Mouse (Mus musculus) limb, embryonic 13.5 days (tissue): ENCODE data around the gene Pcbp3. TPM values are rescaled to one million over a fixed set of nuclear protein-coding genes. Genes with fewer than 3 reads are reported as not detected.
A peak's percentile ranks its signal among the peaks of the same experiment; 100 is the strongest.

Experiments
- ATAC-seq: fragments of 200-750 bp; cut with Nextera tagmentation; 2 replicates; pipeline ENCODE4 v1.8.0; 2017; ENCODE audit warnings: low read depth, moderate number of reproducible peaks, moderate TSS enrichment; ENCODE audit not compliant: low FRiP score
- H3K27ac ChIP-seq: fragments of 300-500 bp; sonication (generic); 2 replicates; pipeline ENCODE4 v1.5.1; 2015; ENCODE audit warnings: inconsistent platforms, mild to moderate bottlenecking, moderate library complexity
- H3K27me3 ChIP-seq: fragments of 300-500 bp; sonication (generic); 2 replicates; pipeline ENCODE4 v1.6.1; 2015; ENCODE audit warnings: mild to moderate bottlenecking, inconsistent platforms
- H3K36me3 ChIP-seq: fragments of 300-500 bp; sonication (generic); 2 replicates; pipeline ENCODE4 v1.6.1; 2015; ENCODE audit warnings: inconsistent platforms, mild to moderate bottlenecking, moderate library complexity
- H3K4me1 ChIP-seq: fragments of 300-500 bp; sonication (generic); 2 replicates; pipeline ENCODE4 v1.6.1; 2015; ENCODE audit warnings: inconsistent platforms
- H3K4me2 ChIP-seq: fragments of 300-500 bp; sonication (generic); replicated peaks from 2 replicates; pipeline ENCODE4 v1.6.1; 2015; ENCODE audit warnings: inconsistent platforms, mild to moderate bottlenecking, moderate library complexity
- H3K4me3 ChIP-seq: fragments of 300-500 bp; sonication (generic); 2 replicates; pipeline ENCODE4 v1.5.1; 2015; ENCODE audit warnings: moderate library complexity, mild to moderate bottlenecking, inconsistent platforms
- H3K9ac ChIP-seq: fragments of 300-500 bp; sonication (generic); 2 replicates; pipeline ENCODE4 v1.6.1; 2015; ENCODE audit warnings: mild to moderate bottlenecking, inconsistent platforms
- H3K9me3 ChIP-seq: fragments of 300-500 bp; sonication (generic); 2 replicates; pipeline ENCODE4 v1.6.1; 2016; ENCODE audit warnings: inconsistent platforms
- WGBS: fragments of 180-500 bp; shearing (Covaris S2); methylation state at CpG from one replicate; pipeline ENCODE4 v1.1.7; 2015; 5-methylcytosine and 5-hydroxymethylcytosine counted together
- polyA plus RNA-seq: library from polyadenylated mRNA; unstranded; fragments of >200 nt; fragmentation: Nextera tagmentation; extraction: Ambion mirVana; gene quantifications from 2 replicates; pipeline ENCODE4 v1.2.1, GENCODE M21; 2015

Pcbp3 gene
- polyA plus RNA-seq, 1 experiment from 2014 or later: 31.2 TPM

- Histone ChIP-seq H3K9ac (peak overlapping the region; percentile 73), H3K4me2 (peak overlapping the region; percentile 74), H3K9me3 (no peaks in the 10 kb centered on the region), H3K36me3 (peaks cover 42% of the 10 kb centered on the region), H3K27me3 (no peaks in the 10 kb centered on the region), H3K4me1 (peaks cover 42% of the 10 kb centered on the region), H3K27ac (no peak overlapping the region), H3K4me3 (peak overlapping the region; percentile 49)
- WGBS: 45% methylated on average over 5 of the region's 5 CpGs
- no peak for ATAC-seq
Observed at GRCm38 (mm10) chr10:76724231-76724736, 237.4 kb downstream of the Pcbp3 start.

- Histone ChIP-seq H3K4me1 (peaks cover 32% of the 10 kb centered on the region), H3K9ac (no peak overlapping the region), H3K4me2 (no peak overlapping the region), H3K27ac (no peak overlapping the region), H3K36me3 (peaks cover 55% of the 10 kb centered on the region), H3K9me3 (no peaks in the 10 kb centered on the region), H3K4me3 (no peak overlapping the region), H3K27me3 (no peaks in the 10 kb centered on the region)
- whole genome bisulfite sequencing: 85% methylated on average over 18 of the region's 18 CpGs
- ATAC-seq: no peak
Observed at GRCm38 (mm10) chr10:76722751-76723450, 238.8 kb downstream of the Pcbp3 start.

DNA sequence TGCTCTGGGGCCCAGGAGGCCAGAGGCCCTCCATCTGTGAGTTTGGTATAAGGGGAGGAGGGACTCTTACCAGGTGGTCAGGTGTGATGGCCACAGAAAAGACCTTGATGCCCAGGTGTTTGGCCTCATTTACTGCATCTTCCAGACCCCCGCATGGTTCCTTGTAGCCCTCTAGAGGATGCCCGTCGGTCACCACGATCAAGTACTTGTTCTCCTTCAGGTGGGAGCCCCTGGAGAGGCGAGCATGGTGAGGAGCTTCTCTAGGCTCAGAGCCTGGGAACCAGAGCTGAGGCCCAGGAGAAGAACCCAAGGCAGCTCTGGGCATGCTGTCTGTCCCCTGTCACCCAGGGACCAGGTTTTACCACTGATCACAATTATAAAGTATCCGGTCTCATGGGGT lies 239.9 kb downstream of the Pcbp3 start:
- H3K4me1 ChIP-seq: peaks cover 29% of the 10 kb centered on the region
- H3K4me2 ChIP-seq: no peak overlapping the region
- no peaks in the 10 kb centered on the region for H3K27me3 ChIP-seq
- no peak overlapping the region for H3K4me3 ChIP-seq
- no peak overlapping the region for H3K9ac ChIP-seq
- no peak for ATAC-seq
- H3K27ac ChIP-seq: no peak overlapping the region
- 91% methylated on average over 6 of the region's 6 CpGs for WGBS
- peaks cover 67% of the 10 kb centered on the region for H3K36me3 ChIP-seq
- H3K9me3 ChIP-seq: no peaks in the 10 kb centered on the region

- H3K4me3 ChIP-seq: no peak overlapping the region
- no peak overlapping the region for H3K9ac ChIP-seq
- H3K4me1 ChIP-seq: peaks cover 24% of the 10 kb centered on the region
- H3K4me2 ChIP-seq: no peak overlapping the region
- ATAC-seq: no peak
- WGBS: 87% methylated on average over 11 of the region's 11 CpGs
- no peak overlapping the region for H3K27ac ChIP-seq
- H3K27me3 ChIP-seq: no peaks in the 10 kb centered on the region
- H3K9me3 ChIP-seq: no peaks in the 10 kb centered on the region
- H3K36me3 ChIP-seq: peaks cover 72% of the 10 kb centered on the region
Observed at GRCm38 (mm10) chr10:76721216-76721615, 240.5 kb downstream of the Pcbp3 start.

- Histone ChIP-seq H3K9ac (no peak overlapping the region), H3K4me2 (no peak overlapping the region), H3K27ac (no peak overlapping the region), H3K36me3 (peaks cover 99% of the 10 kb centered on the region), H3K4me3 (no peak overlapping the region), H3K4me1 (no peaks in the 10 kb centered on the region), H3K27me3 (no peaks in the 10 kb centered on the region), H3K9me3 (no peaks in the 10 kb centered on the region)
- ATAC-seq: no peak
- WGBS: 91% methylated on average over 4 of the region's 4 CpGs
Observed at GRCm38 (mm10) chr10:76717631-76718030, 244.1 kb downstream of the Pcbp3 start.

DNA sequence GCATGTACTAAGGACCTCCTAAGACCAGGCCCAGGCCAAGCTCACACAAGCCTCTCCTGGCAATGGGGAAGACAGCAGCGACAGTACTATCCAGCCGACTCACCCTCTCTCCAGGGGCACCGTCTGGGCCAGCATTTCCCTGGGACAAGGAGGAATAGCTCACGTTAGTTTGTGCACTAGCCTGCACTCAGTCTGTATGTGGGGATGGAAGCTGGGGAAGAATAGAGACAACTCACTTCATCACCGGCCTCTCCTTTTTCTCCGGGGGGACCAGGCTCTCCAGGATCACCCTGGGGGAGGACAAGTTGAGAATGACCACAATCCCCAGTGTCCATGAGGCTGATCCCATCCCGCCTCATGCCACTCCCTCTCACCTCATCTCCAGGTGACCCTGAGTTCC lies 244.7 kb downstream of the Pcbp3 start:
- WGBS: 95% methylated on average over 7 of the region's 7 CpGs
- Histone ChIP-seq H3K9ac (no peak overlapping the region), H3K27me3 (no peaks in the 10 kb centered on the region), H3K36me3 (peaks cover 99% of the 10 kb centered on the region), H3K27ac (no peak overlapping the region), H3K9me3 (no peaks in the 10 kb centered on the region), H3K4me3 (no peak overlapping the region), H3K4me1 (no peaks in the 10 kb centered on the region), H3K4me2 (no peak overlapping the region)
- no peak for ATAC-seq

DNA sequence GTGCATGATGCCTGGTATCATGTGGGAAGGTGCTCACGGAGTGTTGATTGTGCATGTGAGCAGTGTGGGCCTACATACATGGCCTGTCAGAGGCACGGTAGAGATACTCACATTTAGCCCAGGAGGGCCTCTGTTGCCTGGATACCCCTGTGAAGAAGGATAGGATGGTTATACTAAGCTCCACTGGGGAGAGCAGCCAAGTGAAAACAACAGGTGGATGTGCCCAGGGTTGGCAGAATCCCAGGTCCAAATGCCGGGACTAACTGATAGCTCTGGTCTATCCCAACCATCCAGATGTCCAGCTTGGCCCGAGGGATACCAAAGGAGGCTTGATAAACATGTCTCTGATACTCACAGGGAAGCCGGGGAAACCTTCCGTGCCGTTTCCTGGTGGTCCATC lies 247.4 kb downstream of the Pcbp3 start:
- Histone ChIP-seq H3K27ac (no peak overlapping the region), H3K27me3 (no peaks in the 10 kb centered on the region), H3K4me2 (no peak overlapping the region), H3K9ac (no peak overlapping the region), H3K36me3 (peaks cover 99% of the 10 kb centered on the region), H3K4me3 (no peak overlapping the region), H3K9me3 (no peaks in the 10 kb centered on the region), H3K4me1 (no peaks in the 10 kb centered on the region)
- 88% methylated on average over 7 of the region's 7 CpGs for WGBS
- peak; percentile 52 for ATAC-seq

GRCm38 (mm10) chr10:76712500-76712899 lies 249.2 kb downstream of the Pcbp3 start:
- Histone ChIP-seq H3K4me1 (no peaks in the 10 kb centered on the region), H3K9ac (no peak overlapping the region), H3K36me3 (peaks cover 93% of the 10 kb centered on the region), H3K4me2 (no peak overlapping the region), H3K4me3 (no peak overlapping the region), H3K27ac (no peak overlapping the region), H3K9me3 (no peaks in the 10 kb centered on the region), H3K27me3 (no peaks in the 10 kb centered on the region)
- ATAC-seq: no peak
- WGBS: 74% methylated on average over 3 of the region's 3 CpGs

Other genes with a start within 250 kb of the Pcbp3 start
- gene Col6a1, start 235.7 kb downstream of the Pcbp3 start, polyA plus RNA-seq: 149 and 152 TPM in 2 replicates
- 30.0 and 30.1 TPM in 2 replicates for gene Slc19a1, start 70.4 kb upstream of the Pcbp3 start, polyA plus RNA-seq
- 79.0 and 87.8 TPM in 2 replicates for gene Col18a1, start 204.7 kb upstream of the Pcbp3 start, polyA plus RNA-seq